Mouse (Mus musculus) right cerebral cortex, adult 18-20 months (tissue): ENCODE measurements around the gene Olfr1238.

ENCODE experiments used
- DNase-seq: peaks from one replicate; pipeline ENCODE4 v3.0.0; 2022; ENCODE audit warnings: mixed read lengths

Olfr1238 gene

GRCm38 (mm10) chr2:89409576-89409975 is at the start of gene Olfr1238:
Gene Olfr1238, minus strand, starts transcription at chr2:89409676.
- DNase-seq, result no peak

- DNase-seq, result no peak
These were observed 33.4 kb upstream of the Olfr1238 start, which contains the start of gene Olfr1240 for GRCm38 (mm10) chr2:89442900-89443299. Gene Olfr1240, minus strand, starts transcription at chr2:89443000.

DNA sequence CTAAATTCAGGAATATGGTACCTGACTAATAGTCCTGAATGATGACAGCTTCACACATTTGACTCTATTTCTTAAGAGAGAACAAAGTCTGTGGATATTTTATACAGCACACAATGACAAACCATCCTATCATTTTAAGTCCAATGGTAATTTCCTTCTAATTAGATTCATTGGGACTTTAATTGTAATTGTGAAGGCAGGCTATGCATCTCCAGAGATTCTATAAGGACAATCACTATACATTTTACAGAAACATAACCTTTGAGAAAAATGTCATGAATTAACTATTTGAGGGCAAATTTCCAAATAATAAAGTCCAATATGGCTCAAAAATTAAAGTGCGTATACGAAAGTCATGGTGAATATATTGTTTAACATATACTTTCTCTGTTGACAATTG is 10.8 kb upstream of the Olfr1238 start, which contains the start of gene Olfr1239:
TSS of gene Olfr1239 (minus strand) at position 101 of the 400 bp plus-strand sequence.
- no peak for DNase-seq

GRCm38 (mm10) chr2:89414557-89414956 is 5.1 kb upstream of the Olfr1238 start:
- DNase-seq, result no peak

- DNase-seq, result no peak
These were observed 8.6 kb downstream of the Olfr1238 start for GRCm38 (mm10) chr2:89400882-89401281.

DNA sequence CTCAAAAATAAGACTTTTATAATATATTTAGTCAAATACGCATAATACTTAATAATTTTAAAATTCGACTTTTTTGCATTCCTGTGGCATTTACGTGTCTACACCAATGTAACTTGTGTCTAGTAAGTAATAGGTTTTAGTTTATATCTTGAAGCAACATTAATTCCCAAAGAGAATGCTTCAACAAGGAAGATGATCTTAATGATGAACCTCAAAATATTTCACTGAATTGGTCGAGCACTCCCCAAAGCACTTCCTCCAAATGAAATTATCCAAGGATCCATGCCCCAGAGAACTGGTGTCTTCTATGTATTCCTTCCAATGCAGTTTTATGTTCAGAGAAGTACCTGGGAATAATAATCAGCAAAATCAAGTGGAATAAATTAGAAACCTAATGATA is 44.7 kb downstream of the Olfr1238 start, which contains the start of gene Olfr1234:
TSS of gene Olfr1234 (minus strand) at position 101 of the 400 bp plus-strand sequence.
- DNase-seq, result no peak
